Mouse (Mus musculus) midbrain, embryonic 16.5 days (tissue): ENCODE data around the gene Jarid2. TPM values are rescaled to one million over a fixed set of nuclear protein-coding genes. Genes with fewer than 3 reads are reported as not detected.
A peak's percentile ranks its signal among the peaks of the same experiment; 100 is the strongest.
"Not testable (repeated sequence)": the region's sequence is repeated elsewhere in the genome, so short reads cannot be mapped to it uniquely, and the experiment has no call there.

Experiments used
- ATAC-seq: fragments of 200-750 bp; cut with Nextera tagmentation; 2 replicates; pipeline ENCODE4 v1.8.0; 2017; ENCODE audit warnings: moderate TSS enrichment
- H3K27ac ChIP-seq: fragments of 300-500 bp; sonication (generic); 2 replicates; pipeline ENCODE4 v1.5.1; 2014; ENCODE audit warnings: mild to moderate bottlenecking, low read length, mixed read lengths
- H3K27me3 ChIP-seq: fragments of 300-500 bp; sonication (generic); 2 replicates; pipeline ENCODE4 v1.6.1; 2014; ENCODE audit warnings: low read depth, low read length, mixed read lengths; ENCODE audit not compliant: control insufficient read depth, insufficient read depth
- H3K36me3 ChIP-seq: fragments of 300-500 bp; sonication (generic); 2 replicates; pipeline ENCODE4 v1.6.1; 2014; ENCODE audit warnings: mild to moderate bottlenecking, low read length, moderate library complexity, mixed read lengths; ENCODE audit not compliant: control insufficient read depth, insufficient read depth
- H3K4me1 ChIP-seq: fragments of 300-500 bp; sonication (generic); 2 replicates; pipeline ENCODE4 v1.6.1; 2014; ENCODE audit warnings: mild to moderate bottlenecking, low read length, mixed read lengths; ENCODE audit not compliant: control insufficient read depth, insufficient read depth
- H3K4me2 ChIP-seq: fragments of 300-500 bp; sonication (generic); 2 replicates; pipeline ENCODE4 v1.6.1; 2014; ENCODE audit warnings: mild to moderate bottlenecking, low read length, mixed read lengths
- H3K4me3 ChIP-seq: fragments of 300-500 bp; sonication (generic); 2 replicates; pipeline ENCODE4 v1.5.1; 2014; ENCODE audit warnings: low read depth, mild to moderate bottlenecking, low read length, moderate library complexity, mixed read lengths
- H3K9ac ChIP-seq: fragments of 300-500 bp; sonication (generic); 2 replicates; pipeline ENCODE4 v1.6.1; 2014; ENCODE audit warnings: low read depth, low read length, mixed read lengths
- H3K9me3 ChIP-seq: fragments of 300-500 bp; sonication (generic); replicated peaks from 2 replicates; pipeline ENCODE4 v1.6.1; 2014; ENCODE audit warnings: mild to moderate bottlenecking, low read length, mixed read lengths; ENCODE audit not compliant: control insufficient read depth, poor library complexity, severe bottlenecking
- WGBS: fragments of 180-500 bp; shearing (Covaris S2); extraction: QIAGEN DNeasy Blood & Tissue Kit; methylation state at CpG from one replicate; pipeline ENCODE4 v1.1.7; 2014; 5-methylcytosine and 5-hydroxymethylcytosine counted together
- polyA plus RNA-seq: library from polyadenylated mRNA; unstranded; fragments of >200 nt; fragmentation: Nextera tagmentation; extraction: Ambion mirVana; gene quantifications from 2 replicates; pipeline ENCODE4 v1.2.1, GENCODE M21; 2015

Jarid2 gene
- polyA plus RNA-seq, 1 experiment from 2014 or later: 36.6 TPM

- Histone ChIP-seq H3K4me2 (no peak overlapping the region), H3K4me1 (no peaks in the 10 kb centered on the region), H3K4me3 (no peak overlapping the region), H3K9ac (no peak overlapping the region), H3K36me3 (no peaks in the 10 kb centered on the region), H3K27me3 (no peaks in the 10 kb centered on the region), H3K27ac (no peak overlapping the region), H3K9me3 (no peaks in the 10 kb centered on the region)
- WGBS: 79% methylated on average over 5 of the region's 5 CpGs
- no peak for ATAC-seq
Measured at GRCm38 (mm10) chr13:44721891-44722547, 7.3 kb upstream of the Jarid2 start.

GRCm38 (mm10) chr13:44723522-44723921 is 5.8 kb upstream of the Jarid2 start:
- H3K27ac ChIP-seq, H3K36me3 ChIP-seq, H3K9ac ChIP-seq, H3K27me3 ChIP-seq, H3K4me1 ChIP-seq, H3K4me2 ChIP-seq, H3K9me3 ChIP-seq, H3K4me3 ChIP-seq, ATAC-seq: not testable (repeated sequence)
- WGBS: 88% methylated on average over 9 of the region's 9 CpGs

GRCm38 (mm10) chr13:44728145-44728880 is 961 bp upstream of the Jarid2 start:
- WGBS: 33% methylated on average over 1 of the region's 1 CpGs
- no peak for ATAC-seq
- Histone ChIP-seq H3K9ac (no peak overlapping the region), H3K4me3 (no peak overlapping the region), H3K27me3 (no peaks in the 10 kb centered on the region), H3K4me2 (no peak overlapping the region), H3K4me1 (no peaks in the 10 kb centered on the region), H3K36me3 (no peaks in the 10 kb centered on the region), H3K27ac (no peak overlapping the region), H3K9me3 (no peaks in the 10 kb centered on the region)

GRCm38 (mm10) chr13:44730146-44730864 is 1.0 kb downstream of the Jarid2 start:
- H3K4me2 ChIP-seq: peak overlapping the region; percentile 87
- peak; percentile 98 for ATAC-seq
- H3K36me3 ChIP-seq: no peaks in the 10 kb centered on the region
- peak overlapping the region; percentile 91 for H3K9ac ChIP-seq
- H3K4me1 ChIP-seq: peaks cover 12% of the 10 kb centered on the region
- peak overlapping the region; percentile 99 for H3K27ac ChIP-seq
- no peaks in the 10 kb centered on the region for H3K27me3 ChIP-seq
- 2% methylated on average over 14 of the region's 87 CpGs for WGBS
- peak overlapping the region; percentile 87 for H3K4me3 ChIP-seq
- no peaks in the 10 kb centered on the region for H3K9me3 ChIP-seq

GRCm38 (mm10) chr13:44730939-44731551 is 1.8 kb downstream of the Jarid2 start:
- WGBS: under 1% methylated on average over 37 of the region's 41 CpGs
- peak overlapping the region; percentile 91 for H3K9ac ChIP-seq

GRCm38 (mm10) chr13:44731727-44732441 is 2.6 kb downstream of the Jarid2 start:
- Histone ChIP-seq H3K9ac (peak overlapping the region; percentile 84), H3K9me3 (no peaks in the 10 kb centered on the region), H3K27me3 (no peaks in the 10 kb centered on the region), H3K4me3 (peak overlapping the region; percentile 87), H3K36me3 (no peaks in the 10 kb centered on the region), H3K4me1 (peaks cover 18% of the 10 kb centered on the region), H3K4me2 (peak overlapping the region; percentile 81), H3K27ac (peak overlapping the region; percentile 7; the same call in 1 of the 2 replicates)
- no peak for ATAC-seq
- WGBS: under 1% methylated on average over 16 of the region's 16 CpGs

More at GRCm38 (mm10) chr13:44730939-44731551, 1.8 kb downstream of the Jarid2 start:
- H3K4me2 ChIP-seq: peak overlapping the region; percentile 81
- peaks cover 18% of the 10 kb centered on the region for H3K4me1 ChIP-seq
- H3K36me3 ChIP-seq: no peaks in the 10 kb centered on the region
- peak; percentile 86 for ATAC-seq
- peak overlapping the region; percentile 99 for H3K27ac ChIP-seq
- peak overlapping the region; percentile 87 for H3K4me3 ChIP-seq
- H3K9me3 ChIP-seq: no peaks in the 10 kb centered on the region
- no peaks in the 10 kb centered on the region for H3K27me3 ChIP-seq

GRCm38 (mm10) chr13:44732442-44732974 is 3.2 kb downstream of the Jarid2 start:
- Histone ChIP-seq H3K36me3 (no peaks in the 10 kb centered on the region), H3K4me2 (peak overlapping the region; percentile 81), H3K4me1 (peaks cover 20% of the 10 kb centered on the region), H3K27ac (no peak overlapping the region), H3K4me3 (peak overlapping the region; percentile 87), H3K9me3 (no peaks in the 10 kb centered on the region), H3K9ac (peak overlapping the region; percentile 84), H3K27me3 (no peaks in the 10 kb centered on the region)
- no peak for ATAC-seq
- WGBS: under 1% methylated on average over 7 of the region's 7 CpGs

- ATAC-seq: no peak
- Histone ChIP-seq H3K9me3 (no peaks in the 10 kb centered on the region), H3K9ac (peak overlapping the region; percentile 84), H3K4me1 (peaks cover 20% of the 10 kb centered on the region), H3K4me2 (peak overlapping the region; percentile 81), H3K27ac (peak overlapping the region; percentile 73), H3K4me3 (peak overlapping the region; percentile 87), H3K27me3 (no peaks in the 10 kb centered on the region), H3K36me3 (no peaks in the 10 kb centered on the region)
- WGBS: 1% methylated on average over 13 of the region's 13 CpGs
Measured at GRCm38 (mm10) chr13:44733036-44733372, 3.7 kb downstream of the Jarid2 start.
